Mouse (Mus musculus): ENCODE results near the gene Bnc2. TPM values are rescaled to one million over a fixed set of nuclear protein-coding genes. Genes with fewer than 3 reads are reported as not detected.
A peak's percentile ranks its signal among the peaks of the same experiment; 100 is the strongest.

Bnc2 gene
- polyA plus RNA-seq, 1 experiment from 2014 or later = 28.8 TPM

DNA sequence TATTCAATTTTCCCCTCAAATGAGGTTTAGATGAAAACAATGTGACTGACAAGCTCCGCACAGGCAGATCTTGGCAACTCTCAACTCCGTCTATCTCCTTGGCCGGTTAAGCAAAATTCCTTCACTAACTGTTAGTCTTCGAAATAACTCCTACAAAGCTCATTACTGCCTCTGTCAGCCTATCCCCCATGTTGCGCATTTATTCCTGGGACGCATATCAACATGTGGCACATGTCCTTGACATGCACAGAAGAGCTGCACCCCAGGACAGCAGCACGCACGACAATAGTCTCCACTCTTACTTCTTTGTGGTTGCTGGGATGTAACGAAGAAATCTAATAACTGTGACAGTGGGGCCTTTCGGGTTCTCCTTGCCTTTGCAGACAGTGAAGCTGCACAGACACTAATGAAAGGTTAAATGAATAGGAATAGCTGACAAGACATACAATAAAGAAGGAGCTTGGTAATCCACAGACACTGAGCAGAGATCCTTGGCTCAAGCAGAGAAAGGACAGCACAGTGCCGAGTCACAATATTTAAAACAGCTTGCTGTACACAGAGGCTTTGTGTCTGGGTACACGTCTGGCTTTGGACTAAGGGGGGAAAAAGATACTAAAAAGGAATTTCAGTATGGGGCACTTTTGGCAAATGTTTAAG lies 6.0 kb downstream of the Bnc2 start:
- H3K27ac ChIP-seq = no peak overlapping the region
- 33% methylated on average over 12 of the region's 12 CpGs for WGBS
- no peaks in the 10 kb centered on the region for H3K36me3 ChIP-seq
- no peak overlapping the region for H3K9ac ChIP-seq
- peaks cover 32% of the 10 kb centered on the region for H3K4me1 ChIP-seq
- no peak overlapping the region for H3K4me3 ChIP-seq
- H3K27me3 ChIP-seq = no peaks in the 10 kb centered on the region
- peak overlapping the region; percentile 40 for H3K4me2 ChIP-seq
- no peak for ATAC-seq (ENCODE audit: insufficient number of reproducible peaks, insufficient read depth, low FRiP score, low TSS enrichment, low read depth)
- H3K9me3 ChIP-seq = no peaks in the 10 kb centered on the region

DNA sequence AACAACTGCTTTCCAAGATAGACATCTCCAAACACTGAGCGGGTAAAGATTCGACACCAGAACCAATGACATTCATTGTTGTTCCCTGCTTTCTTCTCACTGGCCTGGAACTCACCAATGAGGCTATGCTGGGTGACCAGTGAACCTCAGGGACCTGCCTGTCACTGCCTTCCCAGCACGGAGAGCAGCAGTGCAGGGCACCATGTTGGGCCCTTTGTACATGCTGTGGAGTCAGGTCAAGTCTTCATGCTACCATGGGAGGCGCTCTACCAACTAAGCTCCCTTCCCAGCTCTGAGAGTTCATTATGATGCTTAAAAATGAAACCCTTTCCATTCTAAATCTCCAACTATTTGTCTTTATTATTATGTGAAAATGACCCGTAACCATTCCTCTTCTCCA lies 6.8 kb downstream of the Bnc2 start:
- Histone ChIP-seq H3K4me1 (peaks cover 32% of the 10 kb centered on the region), H3K27ac (no peak overlapping the region), H3K36me3 (no peaks in the 10 kb centered on the region), H3K9ac (no peak overlapping the region), H3K9me3 (no peaks in the 10 kb centered on the region), H3K4me2 (no peak overlapping the region), H3K4me3 (no peak overlapping the region), H3K27me3 (no peaks in the 10 kb centered on the region)
- ATAC-seq (ENCODE audit: insufficient number of reproducible peaks, insufficient read depth, low FRiP score, low TSS enrichment, low read depth) = no peak
- 80% methylated on average over 5 of the region's 5 CpGs for WGBS

- Histone ChIP-seq H3K4me1 (no peaks in the 10 kb centered on the region), H3K27me3 (no peaks in the 10 kb centered on the region), H3K4me3 (no peak overlapping the region), H3K9ac (no peak overlapping the region), H3K27ac (no peak overlapping the region), H3K9me3 (no peaks in the 10 kb centered on the region), H3K36me3 (0 out of 2 replicates have a peak, but pooled peaks cover 5% of the 10 kb centered on the region), H3K4me2 (no peak overlapping the region)
- ATAC-seq (ENCODE audit: insufficient number of reproducible peaks, insufficient read depth, low FRiP score, low TSS enrichment, low read depth) = no peak
- 87% methylated on average over 5 of the region's 5 CpGs for WGBS
Measured at GRCm38 (mm10) chr4:84662228-84663065, 12.6 kb downstream of the Bnc2 start.

GRCm38 (mm10) chr4:84661341-84661740 lies 13.7 kb downstream of the Bnc2 start:
- Histone ChIP-seq H3K27me3 (no peaks in the 10 kb centered on the region), H3K27ac (no peak overlapping the region), H3K4me2 (no peak overlapping the region), H3K4me1 (no peaks in the 10 kb centered on the region), H3K36me3 (0 out of 2 replicates have a peak, but pooled peaks cover 5% of the 10 kb centered on the region), H3K9ac (no peak overlapping the region), H3K9me3 (no peaks in the 10 kb centered on the region), H3K4me3 (no peak overlapping the region)
- 78% methylated on average over 3 of the region's 3 CpGs for WGBS
- ATAC-seq (ENCODE audit: insufficient number of reproducible peaks, insufficient read depth, low FRiP score, low TSS enrichment, low read depth) = no peak

DNA sequence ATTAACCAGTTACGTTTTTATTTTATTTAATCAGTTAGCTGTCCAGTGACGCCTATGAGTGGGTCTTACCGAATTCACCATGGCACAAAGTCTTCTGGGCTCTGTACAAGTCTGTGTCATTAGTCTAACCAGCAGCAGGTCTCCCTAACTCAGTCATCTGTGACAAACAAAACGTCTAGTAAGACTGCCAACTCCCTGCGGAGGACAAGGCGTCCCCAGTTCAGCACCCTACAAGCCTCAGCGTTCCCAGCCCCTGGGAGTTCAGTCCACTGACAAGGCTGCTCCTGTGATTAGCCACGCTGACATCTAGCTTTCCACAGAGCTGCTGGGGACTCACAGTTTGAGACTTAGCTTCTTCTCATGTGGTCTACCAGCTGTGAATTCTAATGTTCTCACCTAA lies 23.3 kb downstream of the Bnc2 start:
- Histone ChIP-seq H3K27me3 (no peaks in the 10 kb centered on the region), H3K27ac (peak overlapping the region; percentile 61), H3K4me1 (peaks cover 26% of the 10 kb centered on the region), H3K9me3 (no peaks in the 10 kb centered on the region), H3K9ac (no peak overlapping the region), H3K4me2 (0 out of 2 replicates have a peak overlapping the region, but pooled peaks have one; percentile 18), H3K36me3 (no peaks in the 10 kb centered on the region), H3K4me3 (no peak overlapping the region)
- WGBS = 38% methylated on average over 8 of the region's 8 CpGs
- ATAC-seq (ENCODE audit: insufficient number of reproducible peaks, insufficient read depth, low FRiP score, low TSS enrichment, low read depth) = no peak

- no peaks in the 10 kb centered on the region for H3K36me3 ChIP-seq
- H3K9me3 ChIP-seq = no peaks in the 10 kb centered on the region
- ATAC-seq (ENCODE audit: insufficient number of reproducible peaks, insufficient read depth, low FRiP score, low TSS enrichment, low read depth) = no peak
- H3K27me3 ChIP-seq = no peaks in the 10 kb centered on the region
- H3K4me2 ChIP-seq = no peak overlapping the region
- no peak overlapping the region for H3K27ac ChIP-seq
- peaks cover 7% of the 10 kb centered on the region for H3K4me1 ChIP-seq
- H3K4me3 ChIP-seq = no peak overlapping the region
- no peak overlapping the region for H3K9ac ChIP-seq
Measured at GRCm38 (mm10) chr4:84646576-84646975, 28.5 kb downstream of the Bnc2 start.

GRCm38 (mm10) chr4:84639166-84639565 lies 35.9 kb downstream of the Bnc2 start:
- H3K4me1 ChIP-seq = peaks cover 47% of the 10 kb centered on the region
- H3K4me3 ChIP-seq = no peak overlapping the region
- no peak overlapping the region for H3K9ac ChIP-seq
- no peak for ATAC-seq (ENCODE audit: insufficient number of reproducible peaks, insufficient read depth, low FRiP score, low TSS enrichment, low read depth)
- no peaks in the 10 kb centered on the region for H3K27me3 ChIP-seq
- no peaks in the 10 kb centered on the region for H3K36me3 ChIP-seq
- no peak overlapping the region for H3K4me2 ChIP-seq
- H3K27ac ChIP-seq = peak overlapping the region; percentile 51; the same call in 1 of the 2 replicates
- H3K9me3 ChIP-seq = no peaks in the 10 kb centered on the region
- WGBS = 57% methylated on average over 6 of the region's 6 CpGs

- Histone ChIP-seq H3K27me3 (no peaks in the 10 kb centered on the region), H3K36me3 (no peaks in the 10 kb centered on the region), H3K27ac (peak overlapping the region; percentile 86), H3K4me2 (peak overlapping the region; percentile 57), H3K4me3 (peak overlapping the region; percentile 23), H3K9ac (peak overlapping the region; percentile 46; the same call in 1 of the 2 replicates), H3K4me1 (peaks cover 62% of the 10 kb centered on the region), H3K9me3 (no peaks in the 10 kb centered on the region)
- peak; percentile 75; the same call in 1 of the 2 replicates for ATAC-seq (ENCODE audit: insufficient number of reproducible peaks, insufficient read depth, low FRiP score, low TSS enrichment, low read depth)
- under 1% methylated on average over 10 of the region's 10 CpGs for WGBS
Measured at GRCm38 (mm10) chr4:84637641-84638040, 37.4 kb downstream of the Bnc2 start.

DNA sequence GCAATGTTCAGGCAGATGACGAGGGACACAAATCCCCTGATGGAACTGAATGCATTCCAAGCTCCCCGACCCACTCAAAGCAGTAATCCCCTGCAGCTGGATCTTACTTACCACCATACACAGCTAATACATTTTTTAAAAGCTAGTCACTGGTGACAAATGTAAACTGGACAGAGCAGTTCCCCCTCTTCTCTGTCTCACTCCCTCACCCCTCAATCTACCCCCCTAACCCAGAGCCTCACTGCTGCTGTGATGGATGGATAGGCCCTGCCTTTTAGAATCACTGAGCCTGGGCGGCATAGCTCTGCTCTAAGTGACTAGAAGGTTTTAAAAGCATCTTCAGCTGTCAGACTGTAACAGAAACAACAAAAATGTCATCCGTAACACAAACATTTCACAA lies 40.3 kb downstream of the Bnc2 start:
- Histone ChIP-seq H3K27me3 (no peaks in the 10 kb centered on the region), H3K36me3 (no peaks in the 10 kb centered on the region), H3K9ac (no peak overlapping the region), H3K9me3 (no peaks in the 10 kb centered on the region), H3K4me1 (peaks cover 65% of the 10 kb centered on the region), H3K4me3 (no peak overlapping the region), H3K4me2 (peak overlapping the region; percentile 42), H3K27ac (peak overlapping the region; percentile 84)
- 14% methylated on average over 4 of the region's 4 CpGs for WGBS
- ATAC-seq (ENCODE audit: insufficient number of reproducible peaks, insufficient read depth, low FRiP score, low TSS enrichment, low read depth) = no peak

- no peaks in the 10 kb centered on the region for H3K36me3 ChIP-seq
- 38% methylated on average over 1 of the region's 1 CpGs for WGBS
Measured at GRCm38 (mm10) chr4:84633991-84634390, 41.1 kb downstream of the Bnc2 start.

DNA sequence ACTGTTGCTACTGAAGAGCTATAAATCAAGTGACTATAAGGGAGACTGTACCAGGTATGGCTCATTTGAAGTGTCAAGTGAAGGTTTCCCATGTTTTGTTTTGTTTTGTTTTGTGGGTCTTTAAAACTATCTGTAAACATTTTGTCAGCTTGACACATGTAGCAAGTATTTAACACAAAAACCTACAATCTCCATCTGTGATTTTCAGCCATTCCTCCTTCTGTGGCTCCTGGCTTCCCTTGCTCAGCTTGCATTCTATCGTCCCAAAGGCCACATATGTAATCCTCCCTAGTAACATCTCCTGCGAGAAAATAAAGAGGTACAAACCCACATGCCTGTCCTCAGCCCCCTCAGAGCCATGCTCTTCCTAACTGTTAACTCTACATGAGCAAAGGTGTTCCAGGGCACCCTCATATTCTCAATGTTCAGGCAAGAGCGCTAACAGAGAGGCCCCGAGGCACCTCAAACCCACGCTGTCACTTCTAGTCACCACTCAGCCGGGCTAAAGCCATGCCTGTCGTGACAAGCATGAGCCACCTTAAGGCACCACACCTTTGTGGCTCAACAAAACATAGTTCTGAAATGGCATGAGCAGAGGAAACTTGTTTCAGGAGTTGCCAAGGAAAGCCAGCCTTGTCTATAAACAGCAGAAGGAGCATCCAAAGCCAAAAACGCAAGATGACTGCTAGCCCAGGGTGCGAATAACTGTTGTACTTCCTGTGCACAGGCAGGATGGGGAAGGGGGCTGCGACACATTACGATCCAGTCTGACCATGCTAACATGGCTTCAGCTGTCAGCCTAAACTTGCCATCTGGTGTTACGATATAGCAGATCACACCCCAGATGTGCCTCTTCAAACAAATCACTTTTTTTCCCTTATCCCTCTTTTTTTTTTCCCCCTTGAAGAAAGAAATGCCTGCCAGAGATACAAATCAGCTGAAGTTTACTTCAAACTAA lies 42.0 kb downstream of the Bnc2 start:
- Histone ChIP-seq H3K9ac (0 out of 2 replicates have a peak overlapping the region, but pooled peaks have one; percentile 1), H3K27ac (peak overlapping the region; percentile 84), H3K4me1 (peaks cover 57% of the 10 kb centered on the region), H3K36me3 (no peaks in the 10 kb centered on the region), H3K4me3 (no peak overlapping the region), H3K27me3 (no peaks in the 10 kb centered on the region), H3K4me2 (peak overlapping the region; percentile 42), H3K9me3 (no peaks in the 10 kb centered on the region)
- 31% methylated on average over 12 of the region's 12 CpGs for WGBS
- no peak for ATAC-seq (ENCODE audit: insufficient number of reproducible peaks, insufficient read depth, low FRiP score, low TSS enrichment, low read depth)

More at GRCm38 (mm10) chr4:84633991-84634390, 41.1 kb downstream of the Bnc2 start:
- 0 out of 2 replicates have a peak overlapping the region, but pooled peaks have one; percentile 1 for H3K9ac ChIP-seq
- H3K4me2 ChIP-seq = peak overlapping the region; percentile 42
- peak; percentile 72; the same call in 1 of the 2 replicates for ATAC-seq (ENCODE audit: insufficient number of reproducible peaks, insufficient read depth, low FRiP score, low TSS enrichment, low read depth)
- no peak overlapping the region for H3K4me3 ChIP-seq
- peak overlapping the region; percentile 84 for H3K27ac ChIP-seq
- H3K4me1 ChIP-seq = peaks cover 61% of the 10 kb centered on the region
- no peaks in the 10 kb centered on the region for H3K27me3 ChIP-seq
- no peaks in the 10 kb centered on the region for H3K9me3 ChIP-seq
